Mouse (Mus musculus) right cerebral cortex, adult 2 months (tissue): ENCODE data around the gene Olfr133.
"Not testable (repeated sequence)": the region's sequence is repeated elsewhere in the genome, so short reads cannot be mapped to it uniquely, and the experiment has no call there.

Experiments
- DNase-seq, 2 experiments: peaks; one replicate each; pipeline ENCODE4 v3.0.0; 2021 to 2022; ENCODE audit warnings: low spot score in 2 of 2

Gene Olfr133

GRCm38 (mm10) chr17:38144981-38145380, at the start of gene Olfr133:
Gene Olfr133, plus strand, starts transcription at chr17:38145281.
- no peak for DNase-seq

- DNase-seq = not testable (repeated sequence)
These were observed 20.9 kb upstream of the Olfr133 start for GRCm38 (mm10) chr17:38124199-38124598.

- DNase-seq = not testable (repeated sequence)
These were observed 19.7 kb upstream of the Olfr133 start for GRCm38 (mm10) chr17:38125371-38125770.

GRCm38 (mm10) chr17:38134426-38134825, 10.7 kb upstream of the Olfr133 start, which contains the start of gene Olfr132:
Gene Olfr132, minus strand, starts transcription at chr17:38134526.
- DNase-seq = no peak

GRCm38 (mm10) chr17:38171088-38171487, 26.0 kb downstream of the Olfr133 start, which contains the start of gene Olfr134:
Gene Olfr134, plus strand, starts transcription at chr17:38171388.
- no peak for DNase-seq
